Mouse (Mus musculus) neural tube, embryonic 14.5 days (tissue): ENCODE measurements at regions not wholly inside any gene's neighbourhood (a gene's known extent, or its start where the extent isn't known, plus 50 kb on each side); places are given as distances from the start of the nearest gene placed in this dataset.
"Not testable (repeated sequence)": the region's sequence is repeated elsewhere in the genome, so short reads cannot be mapped to it uniquely, and the experiment has no call there.

Source experiments
- ATAC-seq: fragments of 200-750 bp; cut with Nextera tagmentation; 2 replicates; pipeline ENCODE4 v1.8.0; 2017; ENCODE audit warnings: low read depth, mild to moderate bottlenecking, moderate TSS enrichment, moderate library complexity
- H3K27ac ChIP-seq: fragments of 300-500 bp; sonication (generic); 2 replicates; pipeline ENCODE4 v1.5.1; 2014; ENCODE audit warnings: low read depth, mild to moderate bottlenecking, control low read depth, low read length, moderate library complexity, mixed read lengths
- H3K27me3 ChIP-seq: fragments of 300-500 bp; sonication (generic); 2 replicates; pipeline ENCODE4 v1.6.1; 2014; ENCODE audit warnings: low read length; ENCODE audit not compliant: control insufficient read depth, insufficient read depth
- H3K36me3 ChIP-seq: fragments of 300-500 bp; sonication (generic); 2 replicates; pipeline ENCODE4 v1.6.1; 2014; ENCODE audit warnings: low read length, mixed read lengths; ENCODE audit not compliant: control insufficient read depth, insufficient read depth
- H3K4me1 ChIP-seq: fragments of 300-500 bp; sonication (generic); 2 replicates; pipeline ENCODE4 v1.6.1; 2014; ENCODE audit warnings: low read length; ENCODE audit not compliant: control insufficient read depth, insufficient read depth
- H3K4me2 ChIP-seq: fragments of 300-500 bp; sonication (generic); 2 replicates; pipeline ENCODE4 v1.6.1; 2014; ENCODE audit warnings: mild to moderate bottlenecking, low read depth, low read length, control low read depth
- H3K4me3 ChIP-seq: fragments of 300-500 bp; sonication (generic); 2 replicates; pipeline ENCODE4 v1.5.1; 2014; ENCODE audit warnings: low read depth, low read length, control low read depth, mixed read lengths
- H3K9ac ChIP-seq: fragments of 300-500 bp; sonication (generic); replicated peaks from 2 replicates; pipeline ENCODE4 v1.6.1; 2014; ENCODE audit warnings: low read depth, mild to moderate bottlenecking, control low read depth, low read length, mixed read lengths
- H3K9me3 ChIP-seq: fragments of 300-500 bp; sonication (generic); 2 replicates; pipeline ENCODE4 v1.6.1; 2016; ENCODE audit warnings: low read length; ENCODE audit not compliant: control insufficient read depth
- WGBS: fragments of 180-500 bp; shearing (Covaris S2); extraction: QIAGEN DNeasy Blood & Tissue Kit; methylation state at CpG from one replicate; pipeline ENCODE4 v1.1.7; 2014; 5-methylcytosine and 5-hydroxymethylcytosine counted together

DNA sequence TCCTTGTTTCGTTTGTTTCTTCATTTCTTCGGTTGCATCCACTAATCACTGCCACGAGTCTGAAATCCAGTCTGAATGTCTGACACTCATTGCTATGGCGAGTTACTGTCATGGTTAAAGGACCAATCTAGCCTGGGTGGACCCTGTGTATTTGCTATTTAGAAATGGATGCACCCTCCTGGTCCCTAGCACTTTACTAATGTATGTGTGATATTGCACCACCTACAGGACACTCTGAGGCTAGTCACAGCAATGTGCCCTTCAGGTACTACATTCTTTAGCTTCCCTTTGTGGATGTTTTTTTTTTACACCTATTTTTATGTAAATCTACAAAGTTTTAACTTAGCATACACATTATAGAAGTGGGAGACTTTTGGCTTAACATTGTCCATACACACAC, 87.5 kb upstream of the Stxbp6 start:
- H3K27ac ChIP-seq, result no peak overlapping the region
- peaks cover 3% of the 10 kb centered on the region; the same call in 1 of the 2 replicates for H3K4me1 ChIP-seq
- 75% methylated on average over 4 of the region's 4 CpGs for WGBS
- no peak overlapping the region for H3K4me2 ChIP-seq
- ATAC-seq, result no peak; the same call in 1 of the 2 replicates
- H3K4me3 ChIP-seq, result no peak overlapping the region
- H3K9ac ChIP-seq, result no peak overlapping the region
- no peaks in the 10 kb centered on the region for H3K27me3 ChIP-seq
- H3K9me3 ChIP-seq, result no peaks in the 10 kb centered on the region
- no peaks in the 10 kb centered on the region for H3K36me3 ChIP-seq

DNA sequence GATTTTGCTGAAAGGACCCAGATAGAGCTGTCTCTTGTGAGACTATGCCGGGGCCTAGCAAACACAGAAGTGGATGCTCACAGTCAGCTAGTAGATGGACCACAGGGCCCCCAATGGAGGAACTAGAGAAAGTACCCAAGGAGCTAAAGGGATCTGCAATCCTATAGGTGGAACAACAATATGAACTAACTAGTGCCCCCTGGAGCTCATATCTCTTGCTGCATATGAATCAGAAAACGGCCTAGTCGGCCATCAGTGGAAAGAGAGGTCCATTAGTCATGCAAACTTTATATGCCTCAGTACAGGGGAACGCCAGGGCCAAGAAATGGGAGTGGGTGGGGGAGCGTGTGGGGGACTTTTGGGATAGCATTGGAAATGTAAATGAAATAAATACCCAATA, 87.1 kb upstream of the Stxbp6 start:
- not testable (repeated sequence) for H3K9me3 ChIP-seq, H3K36me3 ChIP-seq, H3K4me2 ChIP-seq, ATAC-seq, H3K4me3 ChIP-seq, H3K27me3 ChIP-seq, H3K27ac ChIP-seq, H3K9ac ChIP-seq, H3K4me1 ChIP-seq
- WGBS, result 88% methylated on average over 5 of the region's 5 CpGs

DNA sequence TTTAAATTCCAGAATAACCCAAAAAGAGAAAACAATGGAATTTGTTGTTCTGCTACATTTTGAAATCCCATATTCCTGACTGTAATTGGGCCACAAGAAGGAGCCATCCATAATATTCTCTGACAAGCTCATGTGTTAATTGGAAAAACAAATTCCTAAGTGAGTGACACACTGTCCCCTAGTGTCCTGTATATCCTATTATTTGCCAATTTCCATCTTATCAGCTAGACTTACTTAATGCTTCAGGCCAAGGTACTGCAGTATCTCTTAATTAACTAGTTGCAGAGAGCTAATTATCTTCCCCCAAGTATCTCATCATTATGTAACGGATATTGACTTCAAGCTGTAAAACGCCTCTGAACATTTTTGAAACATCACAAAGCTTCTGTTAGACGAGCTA, 84.5 kb upstream of the Stxbp6 start:
- Histone ChIP-seq H3K9me3 (no peaks in the 10 kb centered on the region), H3K27me3 (no peaks in the 10 kb centered on the region), H3K4me2 (no peak overlapping the region), H3K4me1 (peaks cover 3% of the 10 kb centered on the region; the same call in 1 of the 2 replicates), H3K27ac (no peak overlapping the region; the same call in 1 of the 2 replicates), H3K4me3 (no peak overlapping the region), H3K36me3 (no peaks in the 10 kb centered on the region), H3K9ac (no peak overlapping the region)
- 46% methylated on average over 3 of the region's 3 CpGs for WGBS
- ATAC-seq, result peak; percentile 87; the same call in 1 of the 2 replicates

DNA sequence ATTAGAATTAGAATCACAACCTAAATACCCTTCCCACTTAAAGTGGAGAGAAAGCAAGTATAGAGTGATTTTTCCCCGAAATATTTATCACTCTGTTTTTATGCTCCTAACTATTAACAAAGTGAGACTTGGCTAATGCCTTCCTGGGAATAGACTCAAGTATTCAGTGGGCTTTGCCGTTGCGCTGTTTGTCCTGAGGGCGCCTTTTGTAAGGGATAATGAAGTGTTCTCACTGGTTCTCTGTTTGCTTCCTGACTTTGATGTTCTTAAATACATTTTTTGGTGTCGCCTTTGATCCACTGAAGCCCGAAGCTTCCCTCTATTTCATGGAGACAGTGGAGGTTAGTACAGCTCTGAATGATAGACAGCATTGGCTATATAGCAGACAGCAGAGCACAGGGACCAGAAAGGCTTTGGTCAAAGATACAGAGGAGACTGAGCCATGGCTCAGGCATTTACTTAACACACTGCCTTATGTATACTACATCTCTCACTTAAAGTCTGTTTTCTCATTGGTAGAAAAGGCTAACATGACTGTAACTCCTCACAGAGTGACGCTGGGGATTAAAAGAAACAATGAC, 63.0 kb upstream of the Stxbp6 start:
- ATAC-seq, result no peak
- WGBS, result 65% methylated on average over 7 of the region's 7 CpGs

DNA sequence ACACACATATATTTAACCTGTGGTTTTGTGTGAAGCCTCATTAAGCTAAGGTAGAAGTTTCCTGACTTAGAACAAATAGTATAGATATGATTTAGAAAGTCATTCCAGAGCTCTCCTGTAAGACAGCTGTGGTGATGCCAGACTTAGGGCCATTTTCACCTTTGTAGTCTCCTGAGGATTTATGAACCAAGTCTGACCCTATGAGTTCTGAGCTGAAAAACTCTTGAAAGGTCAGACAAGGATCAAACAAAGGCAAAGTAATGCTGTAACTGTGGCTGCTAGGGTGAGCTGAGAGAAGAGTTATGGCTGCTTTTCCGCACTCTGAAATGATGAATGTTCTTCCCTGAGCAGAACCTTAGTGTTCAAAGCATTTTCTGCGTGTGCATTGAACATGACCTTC, 58.9 kb upstream of the Stxbp6 start:
- no peaks in the 10 kb centered on the region for H3K9me3 ChIP-seq
- no peak for ATAC-seq
- no peak overlapping the region for H3K4me2 ChIP-seq
- H3K9ac ChIP-seq, result no peak overlapping the region
- no peak overlapping the region for H3K27ac ChIP-seq
- no peaks in the 10 kb centered on the region for H3K27me3 ChIP-seq
- no peaks in the 10 kb centered on the region for H3K4me1 ChIP-seq
- H3K36me3 ChIP-seq, result no peaks in the 10 kb centered on the region
- 18% methylated on average over 2 of the region's 2 CpGs for WGBS
- H3K4me3 ChIP-seq, result no peak overlapping the region

More for the DNA sequence above, 63.0 kb upstream of the Stxbp6 start:
- Histone ChIP-seq H3K4me1 (no peaks in the 10 kb centered on the region), H3K9me3 (no peaks in the 10 kb centered on the region), H3K9ac (no peak overlapping the region), H3K4me2 (no peak overlapping the region), H3K36me3 (no peaks in the 10 kb centered on the region), H3K27me3 (no peaks in the 10 kb centered on the region), H3K4me3 (no peak overlapping the region), H3K27ac (no peak overlapping the region)

DNA sequence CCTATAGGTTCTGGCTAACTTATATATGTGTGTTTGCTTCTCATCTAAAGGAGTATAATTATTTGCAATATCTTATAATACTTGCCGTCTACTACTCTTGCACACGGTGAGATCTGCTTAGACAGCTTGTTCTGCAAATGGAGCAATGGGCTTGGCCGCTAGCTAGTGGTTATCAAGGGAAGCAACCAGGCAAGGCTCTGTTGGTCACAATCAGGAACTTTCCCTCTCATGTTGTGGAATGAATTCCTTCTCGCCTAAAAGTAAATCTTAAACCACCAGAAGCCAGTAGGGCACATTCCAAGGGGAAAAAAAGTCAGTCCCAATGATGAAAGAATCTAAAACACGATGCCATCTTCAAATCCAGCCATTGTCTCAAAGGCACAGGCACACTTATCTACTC, 56.6 kb upstream of the Stxbp6 start:
- 87% methylated on average over 5 of the region's 5 CpGs for WGBS
- no peaks in the 10 kb centered on the region for H3K9me3 ChIP-seq
- H3K4me2 ChIP-seq, result no peak overlapping the region
- no peak for ATAC-seq
- H3K9ac ChIP-seq, result no peak overlapping the region
- no peaks in the 10 kb centered on the region for H3K27me3 ChIP-seq
- H3K27ac ChIP-seq, result no peak overlapping the region
- no peaks in the 10 kb centered on the region for H3K36me3 ChIP-seq
- no peaks in the 10 kb centered on the region for H3K4me1 ChIP-seq
- H3K4me3 ChIP-seq, result no peak overlapping the region

DNA sequence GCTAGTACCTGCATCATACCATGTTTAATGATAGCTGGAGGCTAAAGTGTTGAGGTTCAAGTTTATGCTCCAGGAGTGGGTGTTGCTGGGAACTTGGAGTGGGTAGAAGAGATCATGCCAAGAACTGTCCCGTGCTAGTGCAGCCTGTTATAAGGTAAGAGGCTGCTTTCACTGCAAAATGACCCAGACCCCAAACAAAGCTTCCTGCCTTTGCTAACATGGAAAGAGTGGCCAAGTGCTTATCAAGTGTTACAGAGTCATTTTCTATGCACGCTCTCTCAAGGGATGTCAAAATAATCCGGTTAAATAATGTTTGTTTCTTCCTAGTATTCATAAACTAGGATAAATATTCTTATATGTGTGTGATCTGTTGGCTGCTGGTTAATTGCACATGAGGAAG, 51.4 kb upstream of the Stxbp6 start:
- Histone ChIP-seq H3K9me3 (no peaks in the 10 kb centered on the region), H3K27me3 (no peaks in the 10 kb centered on the region), H3K36me3 (no peaks in the 10 kb centered on the region), H3K4me2 (no peak overlapping the region), H3K4me1 (no peaks in the 10 kb centered on the region), H3K27ac (no peak overlapping the region), H3K9ac (no peak overlapping the region), H3K4me3 (no peak overlapping the region)
- no peak for ATAC-seq
- WGBS, result 89% methylated on average over 3 of the region's 3 CpGs
